Comparison of ENCODE assay signal across 8 mouse cellular contexts in genomic region chr4:133277104-133278026, GRCm38 (mm10). TPM values are rescaled to one million over a fixed set of nuclear protein-coding genes. Genes with fewer than 3 reads are reported as not detected.
A peak's percentile ranks its signal among the peaks of the same experiment; 100 is the strongest.
DNase-seq lines count a peak whose midpoint lies in the region; ATAC-seq and TF ChIP-seq lines count a peak whose summit lies in the region.

Tmem222 (minus strand) TSS chr4:133277792.

- peak within 1 kb of the TSS; percentile 91 for H3K27ac ChIP-seq in forebrain, embryonic 15.5 days (replicated peaks)

- H3K27me3 ChIP-seq in forebrain, embryonic 15.5 days: no peaks in the 10 kb centered on the region

- H3K4me1 ChIP-seq in forebrain, embryonic 15.5 days: peaks cover 39% of the 10 kb centered on the region
- H3K4me1 ChIP-seq in lung, adult 2 months (ENCODE audit: control insufficient read depth, insufficient read depth, low read length): peaks cover 11% of the 10 kb centered on the region

- peak; percentile 94 for DNase-seq in ES-CJ7 (ENCODE audit: low read depth, low spot score)
- peak; percentile 94 for DNase-seq in cerebellum, adult 11 months
- peak; percentile 92 for DNase-seq in heart, postnatal 25 days (ENCODE audit: low spot score)
- DNase-seq in layer of hippocampus, adult 18-20 months (ENCODE audit: low spot score in 2 of 2): peak; percentile 97
- peak; percentile 97 for DNase-seq in lung, adult 2 months
- DNase-seq in thymus, adult 18-20 months: peak; percentile 86 to 89

- peak within 1 kb of the TSS; percentile 60 for H3K4me3 ChIP-seq in forebrain, embryonic 15.5 days
- H3K4me3 ChIP-seq in lung, adult 2 months (replicated peaks; ENCODE audit: extremely low read depth, low read depth, low read length): peak within 1 kb of the TSS; percentile 97

- TF ChIP-seq CTCF in lung, adult 2 months (IDR thresholded peaks at IDR 0.05; ENCODE audit: insufficient read depth, low read length): no peak

- H3K9ac ChIP-seq in forebrain, embryonic 15.5 days (replicated peaks): peak within 1 kb of the TSS; percentile 78

- intact Hi-C loops in heart, postnatal 25 days (cut with DNase I): no loop called here

- peak; percentile 68; the same call in 1 of the 2 replicates for TF ChIP-seq POLR2A in lung, adult 2 months (IDR thresholded peaks at IDR 0.05; ENCODE audit: borderline replicate concordance, extremely low read depth, low read depth, low read length)

- ATAC-seq in forebrain, embryonic 15.5 days (replicated peaks): peak; percentile 95
- peak; percentile 84 for ATAC-seq in neutrophil, adult 5-6 weeks (ENCODE audit: extremely low read depth, insufficient number of reproducible peaks, low FRiP score, poor library complexity, severe bottlenecking)

- peak within 1 kb of the TSS; percentile 57 for H3K4me2 ChIP-seq in forebrain, embryonic 15.5 days (replicated peaks)

- H3K36me3 ChIP-seq in forebrain, embryonic 15.5 days: 0 out of 2 replicates have a peak, but pooled peaks cover 2% of the 10 kb centered on the region

- WGBS in forebrain, embryonic 15.5 days: under 1% methylated on average over 73 of the region's 73 CpGs
- under 1% methylated on average over 73 of the region's 73 CpGs for WGBS in lung, adult 2 months

- no peaks in the 10 kb centered on the region for H3K9me3 ChIP-seq in forebrain, embryonic 15.5 days

RNA-seq across cellular contexts. Expression of gene Tmem222, which starts in this region (rescaled TPM):
- 107 and 112 TPM in 2 replicates for polyA plus RNA-seq in forebrain, embryonic 15.5 days (2015; fragmentation: Nextera tagmentation; extraction: Ambion mirVana)
- total RNA-seq in heart, postnatal 25 days (2021): 10 to 100 TPM; 24.8 to 25.7 TPM
- total RNA-seq in layer of hippocampus, adult 18-20 months (2021): 10 to 100 TPM; 92.1 to 96.1 TPM
- 58.1 and 71.6 TPM in 2 replicates for polyA plus RNA-seq in lung, adult 2 months (2012; rRNA removed)
- 17.1 and 18.0 TPM in 2 replicates for total RNA-seq in neutrophil, adult 5-6 weeks (2017)

Comparison
In these comparisons a context has a peak if more than half of its experiments do, and no peak if none do; other contexts are left out.
1. Peak in every context shown above with its lines: DNase-seq, ATAC-seq, H3K4me3 ChIP-seq and H3K27ac ChIP-seq.